Mouse (Mus musculus): ENCODE measurements around the gene Spsb4.
A peak's percentile ranks its signal among the peaks of the same experiment; 100 is the strongest.

Gene Spsb4

DNA sequence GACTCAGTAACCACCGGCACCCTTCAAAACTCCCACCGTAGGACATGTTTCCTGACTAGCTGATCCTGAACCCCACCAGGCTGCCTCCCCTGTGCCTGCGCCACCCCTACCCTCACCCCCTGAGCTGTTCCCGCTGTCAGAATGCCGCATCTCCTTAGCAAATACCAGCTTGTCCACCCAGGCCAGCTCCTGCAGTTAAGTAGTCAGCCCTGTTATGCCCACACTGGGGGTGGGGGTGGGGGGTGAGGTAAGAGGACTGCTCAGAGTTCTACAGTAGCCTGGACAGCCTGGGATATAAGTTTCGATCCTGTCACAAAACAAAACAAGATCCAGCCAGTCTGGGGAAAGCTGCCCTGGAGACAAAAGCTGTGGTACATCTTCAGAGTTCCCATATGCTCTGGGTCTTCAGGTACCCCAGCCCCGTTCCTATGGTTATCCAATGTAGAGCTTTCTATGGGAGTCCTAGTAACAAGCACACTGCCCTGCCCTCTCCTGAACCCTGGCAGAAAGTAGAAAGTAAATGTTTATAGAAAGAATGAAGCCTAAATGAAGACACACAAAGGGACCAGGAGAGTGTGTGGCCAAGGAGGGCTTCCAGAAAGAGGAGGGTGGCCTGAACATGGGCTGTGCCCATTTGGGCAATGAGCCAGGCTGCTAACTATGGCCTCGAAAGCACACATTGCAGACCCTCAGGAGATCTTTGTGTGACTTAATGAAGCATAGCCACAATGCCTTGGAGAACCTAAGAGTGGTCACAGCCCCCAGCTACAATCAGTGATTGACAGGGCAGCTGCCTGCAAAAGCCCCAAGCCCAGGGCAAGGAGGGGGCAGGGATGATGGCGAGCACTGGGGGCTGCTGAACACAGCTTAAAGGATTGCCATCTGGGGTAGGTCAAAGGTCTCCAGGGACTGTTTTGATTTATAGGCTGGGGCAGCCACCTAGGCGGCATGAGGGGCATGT is 38.3 kb downstream of the Spsb4 start:
- DNase-seq (ENCODE audit: low spot score in 2 of 2) = no peak

GRCm38 (mm10) chr9:96979417-96980030 is 39.1 kb downstream of the Spsb4 start:
- no peak for DNase-seq (ENCODE audit: low spot score in 2 of 2)

DNA sequence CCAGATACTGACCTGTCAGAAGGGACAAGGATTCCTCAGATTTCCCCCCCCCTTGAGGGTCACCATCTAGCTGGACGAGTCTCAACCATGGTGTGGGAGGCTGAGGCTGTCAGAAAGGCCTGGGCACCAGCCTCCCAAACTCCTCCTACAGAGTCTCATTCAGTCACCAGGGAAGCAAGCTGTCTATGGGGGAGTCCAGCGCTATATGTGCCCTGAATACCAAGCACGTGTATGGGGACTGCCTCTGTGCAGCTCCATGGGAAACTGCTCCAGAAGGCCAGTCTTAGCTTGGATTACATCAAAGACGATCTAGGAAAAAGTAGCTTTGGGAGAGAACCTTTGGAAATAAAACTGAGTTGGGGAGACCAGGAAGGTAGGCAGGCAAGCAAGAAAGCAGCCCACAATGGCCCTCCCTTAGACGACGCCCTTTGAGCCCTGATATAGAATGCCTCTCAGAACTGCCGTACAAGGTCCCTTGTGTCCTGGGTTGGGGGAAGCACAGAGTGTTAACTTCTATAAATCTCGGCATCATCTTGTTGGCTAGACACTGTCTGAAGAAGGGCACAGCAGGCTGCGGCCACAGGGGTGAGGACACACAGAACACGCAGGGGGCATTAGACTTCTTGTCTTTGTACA is 40.4 kb downstream of the Spsb4 start:
- DNase-seq (ENCODE audit: low spot score in 2 of 2) = no peak

GRCm38 (mm10) chr9:96977287-96978145 is 41.1 kb downstream of the Spsb4 start:
- peak in 1 of 2 experiments; percentile 34 for DNase-seq (ENCODE audit: low spot score in 2 of 2)

- DNase-seq (ENCODE audit: low spot score in 2 of 2) = no peak
Observed at GRCm38 (mm10) chr9:96973091-96973490, 45.6 kb downstream of the Spsb4 start.

GRCm38 (mm10) chr9:96971625-96972404 is 46.8 kb downstream of the Spsb4 start:
- peak in 1 of 2 experiments; percentile 43 for DNase-seq (ENCODE audit: low spot score in 2 of 2)

- DNase-seq (ENCODE audit: low spot score in 2 of 2) = no peak
Observed at GRCm38 (mm10) chr9:96967516-96967915, 51.1 kb downstream of the Spsb4 start.

- no peak for DNase-seq (ENCODE audit: low spot score in 2 of 2)
Observed at GRCm38 (mm10) chr9:96966465-96966864, 52.2 kb downstream of the Spsb4 start.

- DNase-seq (ENCODE audit: low spot score in 2 of 2) = no peak
Observed at GRCm38 (mm10) chr9:96963443-96964215, 55.0 kb downstream of the Spsb4 start.

GRCm38 (mm10) chr9:96962714-96963113 is 55.9 kb downstream of the Spsb4 start:
- DNase-seq (ENCODE audit: low spot score in 2 of 2) = no peak

DNA sequence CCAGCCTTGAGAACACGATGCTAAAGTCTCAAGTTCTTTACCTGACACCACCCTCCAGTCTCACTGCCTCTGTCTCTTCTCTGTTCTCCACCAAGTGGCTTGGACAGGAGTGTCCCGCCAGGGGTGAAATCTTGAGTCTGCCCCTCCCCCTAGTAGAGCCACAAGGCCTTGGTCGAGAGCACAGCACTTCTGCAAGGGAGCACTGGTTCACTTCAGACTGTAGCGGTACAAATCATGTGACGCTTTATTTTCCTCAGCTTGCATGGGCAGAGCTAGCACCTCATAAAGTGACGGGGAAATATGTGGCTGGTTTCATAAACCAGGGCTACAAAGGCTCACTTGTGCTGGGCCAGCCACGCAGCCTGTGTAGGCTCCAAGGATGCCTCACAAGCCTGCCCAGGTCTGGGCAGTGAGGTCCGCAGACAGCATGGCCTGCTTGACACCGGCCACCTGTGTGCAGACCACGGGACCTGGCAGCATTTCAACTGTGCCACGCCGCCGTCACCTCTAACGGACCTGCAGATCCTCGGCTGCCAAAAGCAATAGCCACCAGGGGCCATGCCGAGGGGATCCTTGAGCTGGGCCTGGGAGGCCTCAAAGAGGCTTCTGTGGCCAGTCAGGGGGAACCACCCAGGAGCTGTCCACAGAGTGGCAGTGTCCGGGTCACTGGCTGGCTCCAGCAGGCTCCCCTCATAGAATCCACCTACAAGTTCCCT is 56.5 kb downstream of the Spsb4 start:
- no peak for DNase-seq (ENCODE audit: low spot score in 2 of 2)

GRCm38 (mm10) chr9:96961006-96961405 is 57.6 kb downstream of the Spsb4 start:
- no peak for DNase-seq (ENCODE audit: low spot score in 2 of 2)

GRCm38 (mm10) chr9:96960241-96960640 is 58.4 kb downstream of the Spsb4 start:
- DNase-seq (ENCODE audit: low spot score in 2 of 2) = no peak

- no peak for DNase-seq (ENCODE audit: low spot score in 2 of 2)
Observed at GRCm38 (mm10) chr9:96959469-96959868, 59.2 kb downstream of the Spsb4 start.

DNA sequence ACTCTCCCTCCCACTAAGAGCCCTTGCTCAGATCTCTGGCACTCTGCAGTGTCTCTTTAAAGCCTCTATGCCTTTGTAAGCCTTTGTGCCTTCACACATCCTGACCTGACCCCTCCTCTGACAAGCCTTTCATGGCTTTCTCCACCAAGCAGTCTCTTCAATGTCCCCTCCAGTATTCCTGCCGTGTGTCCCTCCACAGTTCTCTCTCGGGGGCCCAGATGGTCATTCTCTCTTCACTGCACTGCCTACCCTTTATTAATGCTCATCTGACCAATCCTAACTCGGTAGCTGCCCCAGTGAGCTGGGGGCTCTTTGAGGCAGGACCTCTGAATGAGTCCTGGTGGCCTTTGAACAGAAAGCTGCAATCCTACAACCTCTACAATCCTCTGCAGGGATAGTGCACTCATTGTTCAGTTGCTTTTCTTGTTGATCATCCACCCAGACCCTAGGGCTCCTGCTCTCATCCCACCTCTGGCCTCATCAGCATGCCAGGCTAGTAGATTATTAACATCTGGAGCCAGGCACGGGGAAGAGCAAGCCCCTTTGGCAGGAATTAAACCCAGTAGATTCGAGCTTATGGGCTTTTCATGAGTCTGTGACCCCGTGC is 60.5 kb downstream of the Spsb4 start:
- no peak for DNase-seq (ENCODE audit: low spot score in 2 of 2)

DNA sequence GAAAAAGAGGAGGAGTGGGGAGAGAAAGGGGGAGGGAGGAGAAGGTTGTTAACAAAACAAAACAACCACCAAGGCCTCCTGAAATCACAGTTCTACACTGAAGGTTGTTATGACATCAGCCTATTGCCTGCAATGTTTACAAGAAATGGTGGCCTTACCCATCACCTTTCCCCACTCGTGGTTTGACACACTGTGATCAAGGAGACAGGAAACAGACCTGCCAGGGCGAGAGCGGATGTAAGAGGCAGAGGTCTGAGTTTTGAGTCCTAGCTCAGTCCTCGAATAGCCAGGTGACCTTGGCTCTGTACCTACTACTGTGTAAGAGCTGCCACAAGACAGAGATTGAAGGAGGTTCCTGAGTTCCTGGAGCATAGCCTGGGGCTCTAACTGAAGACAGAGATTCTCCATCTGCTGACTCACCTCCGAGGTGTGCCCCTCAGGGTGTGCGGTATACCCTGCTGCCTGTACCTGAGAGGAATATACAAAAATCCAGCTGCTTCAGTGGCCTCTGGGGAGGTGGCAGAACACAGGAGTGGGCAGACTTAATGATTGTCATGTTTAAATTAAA is 61.3 kb downstream of the Spsb4 start:
- DNase-seq (ENCODE audit: low spot score in 2 of 2) = no peak

DNA sequence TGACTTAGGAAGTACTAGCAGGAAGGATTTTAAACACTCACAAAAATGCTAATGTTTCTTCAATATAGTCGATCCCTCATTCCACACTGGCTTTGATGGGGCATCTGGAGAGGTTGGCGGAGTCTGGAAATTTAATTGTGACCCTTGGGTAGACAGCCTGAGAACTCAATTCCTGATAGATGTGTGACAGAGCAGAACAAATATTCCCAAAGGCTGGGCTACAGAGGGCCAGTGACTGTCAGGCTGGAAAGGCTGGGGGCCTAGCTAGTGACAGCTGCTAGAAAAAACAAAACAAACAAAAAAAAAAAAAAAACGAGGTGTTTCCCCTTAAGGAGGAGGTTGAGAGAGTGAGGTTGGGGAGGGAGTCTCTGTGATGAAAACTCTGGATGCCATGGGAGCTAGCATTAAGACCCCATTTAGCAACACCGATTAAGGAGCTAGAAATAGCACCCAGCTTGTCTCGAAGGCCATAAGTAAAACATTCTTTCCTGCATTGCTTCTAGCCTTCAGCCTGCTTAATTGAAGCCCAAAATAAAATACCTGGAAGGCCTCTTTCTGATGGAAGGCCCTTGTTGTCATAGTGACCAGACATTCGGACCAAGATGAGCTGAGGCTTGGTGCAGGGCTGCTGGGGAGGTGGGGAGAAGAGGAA is 61.9 kb downstream of the Spsb4 start:
- no peak for DNase-seq (ENCODE audit: low spot score in 2 of 2)

Measured in urinary bladder, postnatal 4 days (tissue).